Mouse (Mus musculus): ENCODE data around the gene Prf1. TPM values are rescaled to one million over a fixed set of nuclear protein-coding genes. Genes with fewer than 3 reads are reported as not detected.
A peak's percentile ranks its signal among the peaks of the same experiment; 100 is the strongest.

The Prf1 gene
- total and polyA plus RNA-seq, 3 experiments = 0.39 to 0.93 (median 0.43) TPM

GRCm38 (mm10) chr10:61341045-61341444 lies 43.4 kb downstream of the Prf1 start:
- no peak overlapping the region for H3K9ac ChIP-seq (ENCODE audit: insufficient read depth, low read depth)
- no peak for DNase-seq (ENCODE audit: extremely low read depth)
- H3K4me1 ChIP-seq (ENCODE audit: control insufficient read depth in 1 of 2, insufficient read depth in 2 of 2) = peaks cover 9 to 17% of the 10 kb centered on the region in 2 experiments; a peak in 3 of 4 replicates
- H3K4me3 ChIP-seq (replicated peaks in 1 of 3; ENCODE audit: low read depth in 2 of 3, low read length in 2 of 3, poor library complexity in 1 of 3) = no peak overlapping the region
- H3K27ac ChIP-seq (ENCODE audit: insufficient read depth, low read depth) = no peak overlapping the region
- no peaks in the 10 kb centered on the region for H3K27me3 ChIP-seq (replicated peaks)
- H3K9me3 ChIP-seq (replicated peaks; ENCODE audit: low read length) = no peaks in the 10 kb centered on the region
- in situ Hi-C loops (cut with MboI; ENCODE audit: low pct_ligation_motif_present, low pct_unique_long_range_greater_than_20kb, low sequenced_read_pairs) (loop anchor here (25.0 kb wide), 1 partner anchor 321 kb away; no protein-coding TSS in a partner anchor), dilution Hi-C loops (cut with MboI; ENCODE audit: extremely low pct_ligation_motif_present, extremely low pct_unique_long_range_greater_than_20kb, low sequenced_read_pairs) (no loop called here)
- no peaks in the 10 kb centered on the region for H3K79me2 ChIP-seq (replicated peaks; ENCODE audit: control insufficient read depth, extremely low read depth, insufficient read depth, poor library complexity, severe bottlenecking)
- peaks cover 0 to 2% of the 10 kb centered on the region in 2 experiments for H3K36me3 ChIP-seq (replicated peaks in 1 of 2; ENCODE audit: control insufficient read depth in 1 of 2, insufficient read depth in 1 of 2, low read length in 1 of 2)
- no peak overlapping the region for H3K4me2 ChIP-seq (ENCODE audit: insufficient read depth, low read depth, poor library complexity, severe bottlenecking)
- TF ChIP-seq CTCF (conservative IDR thresholded peaks at IDR 0.05 in 1 of 2, IDR thresholded peaks at IDR 0.05 in 1 of 2; ENCODE audit: low read depth in 2 of 2, low read length in 2 of 2) = no peak
- TF ChIP-seq NRF1 (IDR thresholded peaks at IDR 0.05; ENCODE audit: low read depth, low read length) = no peak
- TF ChIP-seq CHD1 (IDR thresholded peaks at IDR 0.05; ENCODE audit: low read depth, low read length) = no peak
- TF ChIP-seq GABPA (IDR thresholded peaks at IDR 0.05; ENCODE audit: insufficient replicate concordance, low read depth, low read length) = no peak
- no peak for TF ChIP-seq HCFC1 (IDR thresholded peaks at IDR 0.05; ENCODE audit: low read depth, low read length)
- TF ChIP-seq CHD2 (IDR thresholded peaks at IDR 0.05; ENCODE audit: low read length) = no peak
- no peak for TF ChIP-seq KAT2A (IDR thresholded peaks at IDR 0.05; ENCODE audit: insufficient replicate concordance, low read length)

- Histone ChIP-seq H3K9me3 (replicated peaks; ENCODE audit: low read length) (no peaks in the 10 kb centered on the region), H3K27me3 (replicated peaks) (no peaks in the 10 kb centered on the region), H3K9ac (ENCODE audit: insufficient read depth, low read depth) (no peak overlapping the region), H3K27ac (ENCODE audit: insufficient read depth, low read depth) (no peak overlapping the region), H3K4me2 (ENCODE audit: insufficient read depth, low read depth, poor library complexity, severe bottlenecking) (no peak overlapping the region), H3K79me2 (replicated peaks; ENCODE audit: control insufficient read depth, extremely low read depth, insufficient read depth, poor library complexity, severe bottlenecking) (no peaks in the 10 kb centered on the region), H3K36me3 (replicated peaks in 1 of 2; ENCODE audit: control insufficient read depth in 1 of 2, insufficient read depth in 1 of 2, low read length in 1 of 2) (peaks cover 0 to 2% of the 10 kb centered on the region in 2 experiments), H3K4me1 (ENCODE audit: control insufficient read depth in 1 of 2, insufficient read depth in 2 of 2) (peaks cover 6 to 13% of the 10 kb centered on the region in 2 experiments; a peak in 3 of 4 replicates), H3K4me3 (replicated peaks in 1 of 3; ENCODE audit: low read depth in 2 of 3, low read length in 2 of 3, poor library complexity in 1 of 3) (no peak overlapping the region)
- TF ChIP-seq NELFE (IDR thresholded peaks at IDR 0.05; ENCODE audit: low read depth, low read length) = peak; percentile 51; the same call in 1 of the 2 replicates
- no peak for TF ChIP-seq ETS1 (conservative IDR thresholded peaks at IDR 0.05; ENCODE audit: low read depth, low read length)
- TF ChIP-seq NRF1 (IDR thresholded peaks at IDR 0.05; ENCODE audit: low read depth, low read length) = no peak
- TF ChIP-seq ZNF384 (IDR thresholded peaks at IDR 0.05; ENCODE audit: low read depth, low read length) = no peak
- TF ChIP-seq USF2 (conservative IDR thresholded peaks at IDR 0.05; ENCODE audit: low read depth, low read length) = no peak
- TF ChIP-seq JUN (IDR thresholded peaks at IDR 0.05; ENCODE audit: insufficient read depth, low read depth, low read length) = no peak
- no peak for TF ChIP-seq JUND (conservative IDR thresholded peaks at IDR 0.05; ENCODE audit: low read depth, low read length)
- TF ChIP-seq SMC3 (IDR thresholded peaks at IDR 0.05; ENCODE audit: low read depth, low read length) = peak; percentile 96
- TF ChIP-seq MYC (IDR thresholded peaks at IDR 0.05; ENCODE audit: low read depth, low read length) = 0 out of 2 replicates have a peak, but pooled peaks have one; percentile 29
- TF ChIP-seq MAX (IDR thresholded peaks at IDR 0.05; ENCODE audit: low read length) = no peak
- 0 out of 2 replicates have a peak, but pooled peaks have one; percentile 35 for TF ChIP-seq MEF2A (IDR thresholded peaks at IDR 0.05; ENCODE audit: borderline replicate concordance, low read depth, low read length)
- TF ChIP-seq UBTF (IDR thresholded peaks at IDR 0.05; ENCODE audit: low read depth, low read length) = no peak
- TF ChIP-seq ZC3H11A (IDR thresholded peaks at IDR 0.05; ENCODE audit: low read depth, low read length) = peak; percentile 64
- peak; percentile 88 for TF ChIP-seq RAD21 (IDR thresholded peaks at IDR 0.05; ENCODE audit: low read depth, low read length)
- 0 out of 2 replicates have a peak, but pooled peaks have one; percentile 19 for TF ChIP-seq BHLHE40 (IDR thresholded peaks at IDR 0.05; ENCODE audit: low read depth, low read length)
- peak; percentile 81 to 95 for TF ChIP-seq CTCF (conservative IDR thresholded peaks at IDR 0.05 in 1 of 2, IDR thresholded peaks at IDR 0.05 in 1 of 2; ENCODE audit: low read depth in 2 of 2, low read length in 2 of 2)
- DNase-seq (ENCODE audit: extremely low read depth) = peak; percentile 64
- dilution Hi-C loops (cut with MboI; ENCODE audit: extremely low pct_ligation_motif_present, extremely low pct_unique_long_range_greater_than_20kb, low sequenced_read_pairs) = no loop called here
- in situ Hi-C loops (cut with MboI; ENCODE audit: low pct_ligation_motif_present, low pct_unique_long_range_greater_than_20kb, low sequenced_read_pairs) = loop anchor here (25.0 kb wide), 1 partner anchor 321 kb away; no protein-coding TSS in a partner anchor
Measured at GRCm38 (mm10) chr10:61341557-61341956, 43.9 kb downstream of the Prf1 start.

All from CH12.LX (cell line).